Mouse (Mus musculus) megakaryocyte, embryonic 14.5 days (primary cell): ENCODE results near the gene Mum1. TPM values are rescaled to one million over a fixed set of nuclear protein-coding genes. Genes with fewer than 3 reads are reported as not detected.
A peak's percentile ranks its signal among the peaks of the same experiment; 100 is the strongest.

ENCODE experiments used
- H3K27me3 ChIP-seq: replicated peaks from 2 replicates; pipeline ENCODE3; 2012; ENCODE audit warnings: inconsistent platforms
- H3K36me3 ChIP-seq: replicated peaks from 2 replicates; pipeline ENCODE3; 2012; ENCODE audit warnings: low read length, inconsistent platforms, mixed read lengths
- H3K4me1 ChIP-seq: 2 replicates; pipeline ENCODE4 v1.6.1; 2012; ENCODE audit warnings: inconsistent platforms
- H3K4me3 ChIP-seq: replicated peaks from 2 replicates; pipeline ENCODE3; 2012; ENCODE audit warnings: moderate library complexity, mild to moderate bottlenecking, inconsistent platforms
- H3K9me3 ChIP-seq: 2 replicates; pipeline ENCODE4 v1.6.1; 2012; ENCODE audit warnings: inconsistent platforms
- FLI1 ChIP-seq: IDR thresholded peaks from 2 replicates; pipeline ENCODE4 v1.6.1; 2012; ENCODE audit warnings: low read length, inconsistent platforms, mixed read lengths
- GATA1 ChIP-seq: IDR thresholded peaks from 3 replicates; pipeline ENCODE4 v1.6.1; 2012; ENCODE audit warnings: mixed read lengths, low read length, inconsistent platforms, borderline replicate concordance
- polyA plus RNA-seq: library from polyadenylated mRNA; stranded (reverse); fragments of >175 nt; gene quantifications from 2 replicates; pipeline ENCODE4 v1.2.3, GENCODE M21; 2012; ENCODE audit warnings: low replicate concordance; ENCODE audit not compliant: insufficient read depth

Mum1 gene
- polyA plus RNA-seq, 1 experiment, result 9.6 TPM

DNA sequence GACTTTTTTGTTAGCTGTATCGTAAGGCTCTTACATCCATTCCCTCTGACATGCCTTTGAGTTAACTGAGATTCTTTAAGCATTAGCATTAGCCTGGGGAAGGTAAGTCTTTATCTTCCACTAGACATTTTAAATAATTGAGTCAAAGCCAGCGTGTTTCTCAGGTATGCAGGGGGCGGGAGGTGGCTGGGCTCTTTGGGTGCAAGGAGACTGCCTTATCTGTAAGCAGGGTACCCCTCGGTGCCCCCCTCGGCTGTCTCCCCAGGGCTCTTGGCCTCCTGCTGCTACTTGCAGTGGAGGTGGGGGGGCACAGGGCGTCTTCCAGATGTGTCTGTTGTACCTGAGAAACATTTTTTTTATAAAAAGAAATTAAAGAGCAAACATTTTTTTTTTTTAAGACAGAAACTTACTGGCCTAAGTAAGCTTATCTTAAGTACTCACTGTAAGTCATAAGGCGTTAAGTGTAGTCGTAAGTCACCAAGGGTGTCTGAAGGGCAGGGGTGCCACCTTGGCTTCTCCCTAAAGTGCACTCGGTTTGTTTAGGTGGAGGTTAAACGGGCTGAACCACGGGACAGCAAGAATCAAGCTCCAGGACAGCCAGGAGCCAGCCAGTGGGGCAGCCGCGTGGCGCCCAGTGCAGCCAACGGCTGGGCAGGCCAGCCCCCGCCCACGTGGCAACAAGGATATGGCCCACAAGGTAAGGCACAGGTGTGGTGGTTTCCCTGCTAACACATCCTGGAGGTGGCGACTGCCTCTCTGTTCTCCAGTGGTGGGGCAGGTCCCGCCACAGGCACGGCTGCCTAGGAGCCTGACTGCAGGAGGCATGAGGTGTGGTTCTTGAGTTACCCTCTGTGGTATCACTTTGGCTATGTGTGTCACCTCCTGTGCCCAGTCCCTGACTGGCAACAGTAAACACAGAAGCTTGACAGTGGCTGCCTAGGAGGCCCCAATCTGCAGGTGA, 56.5 kb downstream of the Mum1 start:
- peaks cover 59% of the 10 kb centered on the region for H3K4me1 ChIP-seq
- no peaks in the 10 kb centered on the region for H3K27me3 ChIP-seq
- no peaks in the 10 kb centered on the region for H3K9me3 ChIP-seq
- TF ChIP-seq GATA1, result no peak
- TF ChIP-seq FLI1, result no peak
- peaks cover 98% of the 10 kb centered on the region for H3K36me3 ChIP-seq
- H3K4me3 ChIP-seq, result no peak overlapping the region

DNA sequence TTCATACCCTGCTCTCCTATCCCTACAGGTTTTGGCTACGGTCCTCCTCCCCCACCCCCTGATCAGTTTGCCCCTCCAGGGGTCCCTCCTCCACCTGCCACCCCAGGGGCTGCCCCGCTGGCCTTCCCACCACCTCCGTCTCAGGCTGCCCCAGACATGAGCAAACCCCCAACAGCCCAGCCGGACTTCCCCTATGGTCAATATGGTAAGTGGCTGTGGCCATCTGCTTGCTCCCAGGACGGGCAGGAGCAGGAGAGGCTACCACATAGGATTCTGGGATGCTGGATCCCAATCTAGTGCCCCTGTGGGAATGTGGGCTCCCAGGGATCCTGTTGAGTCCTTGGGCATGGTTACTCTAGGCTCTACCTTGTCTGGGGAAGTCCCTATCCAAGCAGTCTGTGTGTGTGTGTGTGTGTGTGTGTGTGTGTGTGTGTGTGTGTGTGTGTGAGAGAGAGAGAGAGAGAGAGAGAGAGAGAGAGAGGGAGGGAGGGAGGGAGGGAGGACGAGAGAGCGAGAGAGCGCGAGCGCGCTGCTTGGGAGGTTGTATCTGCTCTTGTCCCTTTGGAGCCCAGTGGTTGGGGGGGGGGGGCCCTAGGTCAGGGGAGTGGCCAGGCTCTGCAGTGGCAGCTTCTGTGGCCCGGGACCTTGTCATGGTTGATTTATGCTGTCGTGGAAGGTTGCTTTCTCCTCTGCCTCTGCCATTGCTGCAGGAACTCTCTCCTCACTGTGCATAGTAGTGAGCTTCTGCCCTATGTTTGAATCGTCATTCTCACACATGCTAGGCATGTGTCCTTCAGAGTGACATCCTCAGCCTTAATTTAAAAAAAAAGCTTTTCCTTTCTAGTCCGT, 59.2 kb downstream of the Mum1 start:
- H3K27me3 ChIP-seq, result no peaks in the 10 kb centered on the region
- TF ChIP-seq FLI1 (no peak), GATA1 (no peak)
- no peaks in the 10 kb centered on the region for H3K9me3 ChIP-seq
- peaks cover 90% of the 10 kb centered on the region for H3K36me3 ChIP-seq
- no peak overlapping the region for H3K4me3 ChIP-seq
- H3K4me1 ChIP-seq, result peaks cover 44% of the 10 kb centered on the region

DNA sequence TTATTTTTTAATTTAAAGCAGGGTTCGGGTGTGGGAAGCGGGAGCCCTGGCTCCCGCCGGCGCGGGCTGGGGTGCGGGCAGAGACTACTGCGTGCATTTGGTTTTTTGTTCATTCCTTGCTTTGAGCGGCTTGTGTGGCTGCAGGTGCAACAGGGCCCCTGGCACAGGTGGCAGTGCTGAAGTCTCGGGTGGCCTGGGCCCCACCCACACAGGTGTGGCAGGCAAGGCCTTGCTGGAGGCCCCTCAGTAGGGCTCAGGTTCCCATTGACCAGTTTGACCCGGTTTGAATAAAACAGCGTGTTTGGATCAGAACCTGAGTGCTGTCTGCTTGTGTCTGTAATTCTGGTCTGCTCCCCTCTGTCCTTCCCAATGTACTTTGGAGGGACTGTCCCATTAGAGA, 61.9 kb downstream of the Mum1 start:
- TF ChIP-seq GATA1, result no peak
- no peak for TF ChIP-seq FLI1
- peaks cover 30% of the 10 kb centered on the region for H3K4me1 ChIP-seq
- no peak overlapping the region for H3K4me3 ChIP-seq
- peaks cover 64% of the 10 kb centered on the region for H3K36me3 ChIP-seq
- H3K9me3 ChIP-seq, result no peaks in the 10 kb centered on the region
- no peaks in the 10 kb centered on the region for H3K27me3 ChIP-seq

DNA sequence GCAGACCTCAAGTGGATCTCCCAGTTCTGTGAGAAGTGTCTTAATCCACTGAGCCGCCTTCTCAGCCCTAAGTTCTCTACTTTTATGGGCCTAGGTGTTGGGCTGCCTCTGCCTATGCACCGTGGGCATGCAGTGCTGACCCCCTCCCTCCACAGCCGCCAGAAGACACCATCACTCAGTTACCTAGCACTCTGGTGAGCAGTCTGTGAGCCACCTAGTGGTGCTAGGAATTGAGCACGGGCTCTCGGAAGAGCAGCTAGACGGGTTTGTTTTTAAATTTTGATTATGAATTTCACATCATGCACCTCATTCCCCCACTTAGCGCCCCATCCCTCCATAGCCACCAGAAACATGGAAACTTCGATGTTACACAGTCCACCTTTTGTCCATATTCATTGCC, 62.4 kb downstream of the Mum1 start:
- peaks cover 31% of the 10 kb centered on the region for H3K4me1 ChIP-seq
- no peaks in the 10 kb centered on the region for H3K9me3 ChIP-seq
- TF ChIP-seq GATA1 (no peak), FLI1 (no peak)
- no peak overlapping the region for H3K4me3 ChIP-seq
- H3K36me3 ChIP-seq, result peaks cover 64% of the 10 kb centered on the region
- H3K27me3 ChIP-seq, result no peaks in the 10 kb centered on the region

DNA sequence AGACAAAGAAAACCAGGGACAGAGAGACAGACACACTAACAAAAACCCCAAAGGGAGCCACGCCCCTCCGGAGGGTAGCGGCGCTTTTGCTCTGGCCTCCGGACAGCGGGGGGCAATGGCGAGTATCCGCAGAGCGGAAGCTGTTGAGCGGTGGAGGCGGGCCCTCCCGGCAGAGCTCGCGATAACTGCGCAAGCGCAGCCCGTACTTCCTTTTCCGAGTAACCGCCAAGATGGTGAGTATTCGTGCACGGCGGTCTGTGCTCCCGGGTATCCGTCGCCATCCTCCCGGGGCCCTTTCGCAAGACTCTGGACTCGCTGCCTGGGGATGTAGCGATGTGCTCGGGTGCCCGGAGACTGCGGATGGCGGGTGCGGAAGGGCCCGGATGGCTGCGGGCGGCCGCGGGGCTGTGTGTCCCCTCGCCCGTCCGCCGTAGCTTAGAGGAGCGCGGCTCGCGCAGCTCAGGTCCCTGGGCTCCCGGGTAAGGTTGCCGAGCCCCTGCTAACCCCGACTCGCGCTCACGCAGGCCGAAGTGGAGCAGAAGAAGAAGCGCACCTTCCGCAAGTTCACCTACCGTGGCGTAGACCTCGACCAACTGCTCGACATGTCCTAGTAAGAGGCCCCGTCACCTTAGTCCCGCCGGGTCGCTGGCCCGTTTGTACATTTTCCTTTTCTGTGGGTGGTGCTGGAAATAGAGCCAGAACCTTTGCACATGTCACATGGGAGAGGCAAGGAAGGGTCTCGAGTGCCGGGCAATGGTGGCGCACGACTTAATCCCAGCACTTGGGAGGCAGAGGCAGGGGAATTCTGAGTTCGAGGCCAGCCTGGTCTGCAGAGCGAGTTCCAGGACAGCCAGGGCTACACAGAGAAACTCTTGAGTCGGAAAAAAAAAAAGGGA, 66.3 kb downstream of the Mum1 start, which contains the start of gene Rps15:
TSS of gene Rps15 (plus strand) at position 203 of the 896 bp plus-strand sequence.
- H3K4me3 ChIP-seq, result peak within 1 kb of the TSS; percentile 95
- peaks cover 3% of the 10 kb centered on the region for H3K27me3 ChIP-seq
- no peaks in the 10 kb centered on the region for H3K9me3 ChIP-seq
- no peak for TF ChIP-seq GATA1
- peak; percentile 56; the same call in 1 of the 2 replicates for TF ChIP-seq FLI1
- H3K36me3 ChIP-seq, result peaks cover 42% of the 10 kb centered on the region
- H3K4me1 ChIP-seq, result peaks cover 56% of the 10 kb centered on the region

DNA sequence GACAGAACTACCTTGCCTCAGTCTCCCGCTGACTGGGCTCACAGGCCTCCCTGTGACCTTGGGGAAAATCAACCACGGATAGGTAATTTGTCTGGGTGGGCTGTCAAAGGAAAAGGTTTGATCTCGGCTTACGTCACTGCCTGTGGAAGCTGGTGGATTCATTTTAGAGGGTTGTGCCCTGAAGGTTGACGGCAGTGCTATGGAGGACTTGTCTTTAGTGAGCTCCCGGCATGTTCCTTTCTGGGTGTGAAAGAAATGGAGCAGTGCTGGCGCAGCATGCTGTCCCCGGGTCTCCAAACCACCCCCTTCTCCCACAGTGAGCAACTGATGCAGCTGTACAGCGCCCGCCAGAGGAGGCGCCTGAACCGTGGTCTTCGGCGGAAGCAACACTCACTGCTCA, 67.1 kb downstream of the Mum1 start:
- Histone ChIP-seq H3K4me3 (peak overlapping the region; percentile 95), H3K9me3 (no peaks in the 10 kb centered on the region), H3K27me3 (peaks cover 10% of the 10 kb centered on the region), H3K4me1 (peaks cover 65% of the 10 kb centered on the region), H3K36me3 (peaks cover 33% of the 10 kb centered on the region)
- no peak for TF ChIP-seq GATA1
- no peak for TF ChIP-seq FLI1

Other genes starting within 250 kb of the Mum1 start
- gene Tmem259, start 242.1 kb upstream of the Mum1 start, polyA plus RNA-seq, result 293 and 686 TPM in 2 replicates
- 1,011 and 1,303 TPM in 2 replicates for gene Cnn2, start 237.8 kb upstream of the Mum1 start, polyA plus RNA-seq
- 47.4 and 62.2 TPM in 2 replicates for gene Abca7, start 229.9 kb upstream of the Mum1 start, polyA plus RNA-seq
- gene Arhgap45, start 209.8 kb upstream of the Mum1 start, polyA plus RNA-seq, result 375 and 477 TPM in 2 replicates
- 147 and 260 TPM in 2 replicates for gene Polr2e, start 186.6 kb upstream of the Mum1 start, polyA plus RNA-seq
- gene Gpx4, start 179.3 kb upstream of the Mum1 start, polyA plus RNA-seq, result 3,942 and 9,172 TPM in 2 replicates
- gene Sbno2, start 120.9 kb upstream of the Mum1 start, polyA plus RNA-seq, result 151 and 347 TPM in 2 replicates
- 153 and 200 TPM in 2 replicates for gene Stk11, start 110.6 kb upstream of the Mum1 start, polyA plus RNA-seq
- 1,192 and 1,533 TPM in 2 replicates for gene Atp5d, start 87.8 kb upstream of the Mum1 start, polyA plus RNA-seq
- gene Cbarp, start 85.6 kb upstream of the Mum1 start, polyA plus RNA-seq, result 4.8 and 11.7 TPM in 2 replicates
- gene Midn, start 78.2 kb upstream of the Mum1 start, polyA plus RNA-seq, result 171 and 203 TPM in 2 replicates
- gene Cirbp, start 60.4 kb upstream of the Mum1 start, polyA plus RNA-seq, result 27.7 and 39.5 TPM in 2 replicates
- gene 1600002K03Rik, start 53.5 kb upstream of the Mum1 start, polyA plus RNA-seq, result 3.0 and 7.7 TPM in 2 replicates
- gene Efna2, start 47.0 kb upstream of the Mum1 start, polyA plus RNA-seq, result 0.79 and 1.6 TPM in 2 replicates
- gene Ndufs7, start 22.7 kb downstream of the Mum1 start, polyA plus RNA-seq, result 226 and 551 TPM in 2 replicates
- 3.2 and 11.3 TPM in 2 replicates for gene Gamt, start 34.6 kb downstream of the Mum1 start, polyA plus RNA-seq
- gene Dazap1, start 35.1 kb downstream of the Mum1 start, polyA plus RNA-seq, result 384 and 552 TPM in 2 replicates
- 7,349 and 10,126 TPM in 2 replicates for gene Rps15, start 66.0 kb downstream of the Mum1 start, polyA plus RNA-seq
- gene Apc2, start 69.5 kb downstream of the Mum1 start, polyA plus RNA-seq, result 0.92 and 4.5 TPM in 2 replicates
- 62.0 and 88.2 TPM in 2 replicates for gene 2310011J03Rik, start 94.1 kb downstream of the Mum1 start, polyA plus RNA-seq
- gene Pcsk4, start 103.1 kb downstream of the Mum1 start, polyA plus RNA-seq, result 15.1 and 26.0 TPM in 2 replicates
- 19.0 and 21.1 TPM in 2 replicates for gene Reep6, start 103.5 kb downstream of the Mum1 start, polyA plus RNA-seq
- 27.2 and 34.8 TPM in 2 replicates for gene Adamtsl5, start 122.0 kb downstream of the Mum1 start, polyA plus RNA-seq
- not detected in 2 replicates for gene Plk5, start 130.0 kb downstream of the Mum1 start, polyA plus RNA-seq
- gene Mex3d, start 161.2 kb downstream of the Mum1 start, polyA plus RNA-seq, result 17.2 and 29.0 TPM in 2 replicates
- gene Mbd3, start 173.1 kb downstream of the Mum1 start, polyA plus RNA-seq, result 199 and 247 TPM in 2 replicates
- gene Uqcr11, start 180.4 kb downstream of the Mum1 start, polyA plus RNA-seq, result 441 and 1,591 TPM in 2 replicates
- gene Tcf3, start 207.2 kb downstream of the Mum1 start, polyA plus RNA-seq, result 168 and 304 TPM in 2 replicates